Mouse (Mus musculus) 3T3-L1 (cell line): ENCODE data around the gene Syt5.
"Not testable (repeated sequence)": the region's sequence is repeated elsewhere in the genome, so short reads cannot be mapped to it uniquely, and the experiment has no call there.

Experiments
- DNase-seq: peaks from one replicate; pipeline ENCODE4 v3.0.0-alpha.2; 2015; ENCODE audit warnings: low read depth, low spot score

Gene Syt5

DNA sequence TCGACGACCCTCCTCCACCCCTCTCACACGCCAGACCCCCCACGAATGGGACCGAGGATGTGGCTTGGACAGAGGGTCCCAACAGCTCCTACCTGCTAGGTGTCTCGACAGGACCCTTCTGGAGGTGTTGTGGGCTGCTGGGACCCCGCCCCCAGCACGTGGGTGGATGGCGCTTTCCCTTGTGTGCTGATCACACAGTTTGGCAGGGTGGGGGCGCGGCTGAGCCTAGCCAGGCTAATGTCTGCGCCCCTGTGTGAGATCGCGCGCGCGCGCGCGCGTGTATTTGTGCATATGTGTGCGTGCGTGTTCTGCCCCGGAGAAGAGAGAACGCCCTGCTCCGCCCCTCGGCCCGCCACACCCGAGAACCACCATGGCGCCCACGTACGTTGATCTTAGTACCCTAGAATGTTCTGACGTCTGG lies at the start of gene Syt5:
Gene Syt5 (minus strand): TSS at position 321 of the 421 bp plus-strand sequence.
- no peak for DNase-seq

DNA sequence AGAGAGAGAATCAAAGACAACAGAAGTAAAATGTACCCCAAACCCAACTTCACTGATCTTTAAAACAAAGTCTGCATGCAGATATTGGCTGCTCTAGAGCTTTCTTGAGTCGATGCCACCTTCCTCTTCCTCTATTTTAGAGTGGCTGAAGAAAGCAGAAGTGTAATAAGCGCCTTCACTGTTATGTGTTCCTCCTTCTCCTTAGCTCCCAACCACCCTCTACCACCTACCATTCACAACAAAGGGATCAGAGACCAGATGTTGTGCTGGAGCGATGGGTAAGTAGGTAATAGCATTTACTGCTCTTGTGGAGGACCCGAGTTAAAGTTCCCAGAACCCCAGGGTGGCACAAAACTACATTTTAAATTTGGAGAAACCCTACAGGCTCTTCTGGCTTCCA lies 49.7 kb upstream of the Syt5 start:
- not testable (repeated sequence) for DNase-seq

DNA sequence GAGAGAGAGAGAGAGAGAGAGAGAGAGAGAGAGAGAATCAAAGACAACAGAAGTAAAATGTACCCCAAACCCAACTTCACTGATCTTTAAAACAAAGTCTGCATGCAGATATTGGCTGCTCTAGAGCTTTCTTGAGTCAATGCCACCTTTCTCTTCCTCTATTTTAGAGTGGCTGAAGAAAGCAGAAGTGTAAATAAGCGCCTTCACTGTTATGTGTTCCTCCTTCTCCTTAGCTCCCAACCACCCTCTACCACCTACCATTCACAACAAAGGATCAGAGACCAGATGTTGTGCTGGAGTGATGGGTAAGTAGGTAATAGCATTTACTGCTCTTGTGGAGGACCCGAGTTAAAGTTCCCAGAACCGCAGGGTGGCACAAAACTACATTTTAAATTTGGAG lies 34.1 kb upstream of the Syt5 start:
- not testable (repeated sequence) for DNase-seq

DNA sequence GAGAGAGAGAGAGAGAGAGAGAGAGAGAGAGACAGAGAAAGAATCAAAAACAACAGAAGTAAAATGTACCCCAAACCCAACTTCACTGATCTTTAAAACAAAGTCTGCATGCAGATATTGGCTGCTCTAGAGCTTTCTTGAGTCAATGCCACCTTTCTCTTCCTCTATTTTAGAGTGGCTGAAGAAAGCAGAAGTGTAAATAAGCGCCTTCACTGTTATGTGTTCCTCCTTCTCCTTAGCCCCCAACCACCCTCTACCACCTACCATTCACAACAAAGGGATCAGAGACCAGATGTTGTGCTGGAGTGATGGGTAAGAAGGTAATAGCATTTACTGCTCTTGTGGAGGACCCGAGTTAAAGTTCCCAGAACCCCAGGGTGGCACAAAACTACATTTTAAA lies 25.0 kb upstream of the Syt5 start:
- DNase-seq: not testable (repeated sequence)

DNA sequence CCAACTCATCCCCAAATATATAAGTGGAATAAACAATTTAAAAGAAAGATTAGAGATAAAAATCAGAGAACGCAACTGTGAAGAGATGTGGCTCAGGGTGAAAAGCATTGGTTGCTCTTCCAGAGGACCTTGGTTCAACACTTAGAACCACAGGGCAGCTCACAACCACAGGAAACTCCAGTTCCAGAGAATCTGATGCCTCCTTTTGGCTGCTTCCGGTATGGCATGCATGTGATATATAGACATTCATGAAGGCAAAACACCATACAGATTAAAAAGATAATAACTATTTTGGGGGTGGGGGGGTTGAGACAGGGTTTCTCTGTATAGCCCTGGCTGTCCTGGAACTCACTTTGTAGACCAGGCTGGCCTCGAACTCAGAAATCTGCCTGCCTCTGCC lies 15.3 kb upstream of the Syt5 start:
- DNase-seq: peak; percentile 11

DNA sequence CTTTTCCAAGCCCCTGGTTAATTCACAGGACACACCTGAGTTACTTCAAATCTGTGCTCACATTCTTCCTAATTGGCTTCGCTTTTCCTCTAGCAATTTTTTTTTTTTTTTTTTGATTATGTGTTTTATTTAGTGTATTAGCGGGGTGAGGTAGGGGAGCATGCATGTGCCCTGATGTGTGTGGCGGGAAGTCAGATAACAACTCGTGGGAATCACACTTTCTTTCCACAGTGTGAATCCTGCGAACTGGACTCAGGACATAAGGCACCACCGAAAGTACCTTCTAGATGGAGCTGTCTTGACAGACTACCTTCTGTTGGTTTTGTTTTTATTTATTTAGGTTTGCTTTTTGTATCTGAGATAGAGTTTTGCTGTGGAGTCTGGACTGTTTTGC lies 9.8 kb upstream of the Syt5 start:
- DNase-seq: no peak

DNA sequence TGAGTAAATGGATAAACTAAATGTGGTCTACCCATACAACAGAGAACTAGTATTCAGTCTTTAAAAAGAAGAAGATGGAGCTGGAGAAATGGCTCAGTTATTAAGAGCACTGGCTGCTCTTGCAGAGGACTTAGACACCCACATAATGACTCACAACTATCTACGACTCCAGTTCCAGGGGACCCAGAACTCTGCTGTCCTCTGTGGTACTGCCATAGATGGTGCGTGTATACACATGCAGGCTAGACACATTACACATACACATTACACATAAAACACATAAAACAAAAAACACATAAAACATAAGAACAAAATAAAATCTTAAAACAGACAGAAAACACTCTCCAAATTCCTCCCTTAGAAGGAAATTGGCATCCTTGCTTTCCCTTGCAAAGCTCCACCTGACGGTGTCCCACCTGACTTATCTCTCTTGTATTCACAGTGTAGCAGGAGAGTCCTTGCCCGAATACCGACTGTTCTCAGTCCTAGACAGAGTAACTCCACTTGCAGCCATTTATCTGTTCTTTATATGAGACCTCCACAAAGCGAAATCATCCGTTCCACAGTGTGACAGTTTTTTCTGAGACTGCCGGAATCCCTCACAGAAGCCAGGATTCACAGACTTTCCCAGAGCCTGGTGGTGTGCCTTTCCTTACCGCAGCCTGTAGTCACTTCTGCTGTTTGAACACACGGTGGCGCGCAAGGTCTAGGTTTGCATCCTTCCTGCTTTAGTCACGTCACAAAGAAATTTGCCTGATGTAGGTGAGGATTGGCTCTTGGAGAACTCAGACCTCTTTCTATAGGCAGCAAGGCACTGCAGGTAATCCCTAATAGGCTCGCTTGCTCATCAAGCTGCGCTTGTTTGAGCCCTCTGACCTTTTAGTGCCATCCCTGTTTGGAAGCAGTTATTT lies 9.2 kb upstream of the Syt5 start:
- peak; percentile 90 for DNase-seq

DNA sequence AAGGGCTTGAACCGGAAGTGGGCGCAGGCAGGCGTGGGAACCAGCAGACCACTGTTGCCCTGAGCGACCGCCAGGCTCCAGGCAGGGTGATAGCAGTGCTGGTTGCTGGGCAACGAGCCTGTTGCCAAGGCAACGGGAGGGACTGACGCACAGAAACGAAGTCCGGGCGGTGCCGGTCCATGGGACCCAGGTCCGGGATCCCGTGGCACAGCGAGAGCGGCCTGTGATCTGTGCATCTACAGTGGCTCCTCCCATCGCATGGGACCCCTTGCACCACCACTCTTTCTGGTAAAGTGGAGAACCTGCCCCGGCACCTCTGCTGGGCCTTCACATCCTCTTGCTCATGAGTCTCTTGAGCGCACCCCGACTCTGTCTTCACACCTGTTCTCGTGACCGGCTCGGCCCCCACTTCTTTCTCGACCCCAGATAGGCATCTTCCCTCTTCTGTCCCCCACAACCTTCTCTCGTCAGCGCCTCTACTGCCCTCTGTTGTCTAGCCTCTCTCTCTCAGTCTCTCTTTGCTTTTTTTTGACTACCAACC lies 680 bp downstream of the Syt5 start:
- DNase-seq: no peak

DNA sequence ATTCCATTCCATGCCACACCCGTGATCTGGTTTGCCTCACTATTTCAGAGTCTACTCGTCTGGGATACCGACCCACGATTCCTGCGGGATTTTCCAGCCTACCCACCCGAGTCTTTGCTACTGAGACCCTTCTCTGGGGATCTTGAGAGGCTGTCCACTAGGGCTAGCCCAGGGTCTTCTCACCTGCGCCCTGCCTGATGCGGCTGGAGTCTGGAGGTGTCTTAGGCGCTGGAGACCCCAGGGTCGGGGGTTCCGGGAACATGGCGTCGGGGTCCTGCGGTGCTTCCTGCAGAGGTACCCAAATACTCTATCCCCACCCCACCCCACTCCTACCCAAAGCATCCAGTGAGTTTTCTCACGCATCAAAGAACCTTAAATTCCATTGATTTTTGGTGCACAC lies 1.3 kb downstream of the Syt5 start:
- no peak for DNase-seq

DNA sequence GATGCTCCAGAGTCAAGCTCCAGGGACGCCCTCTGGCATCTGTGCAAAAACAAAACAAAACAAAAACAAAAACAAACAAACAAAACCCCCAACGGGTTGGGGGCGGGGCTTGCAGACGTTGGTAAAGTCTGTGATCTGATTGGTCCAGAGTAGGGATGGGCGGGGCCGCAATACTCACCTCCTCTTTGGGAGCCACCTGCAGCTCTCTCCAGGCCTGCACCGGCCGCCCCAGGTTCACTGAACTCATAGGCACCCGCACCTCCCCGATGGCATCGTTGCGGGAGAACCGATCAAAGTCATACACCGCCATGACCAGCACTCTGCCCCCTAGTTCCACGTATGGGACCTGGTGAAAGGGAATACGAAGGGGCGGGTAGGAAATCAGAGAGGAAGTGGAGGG lies 5.3 kb downstream of the Syt5 start:
- no peak for DNase-seq

DNA sequence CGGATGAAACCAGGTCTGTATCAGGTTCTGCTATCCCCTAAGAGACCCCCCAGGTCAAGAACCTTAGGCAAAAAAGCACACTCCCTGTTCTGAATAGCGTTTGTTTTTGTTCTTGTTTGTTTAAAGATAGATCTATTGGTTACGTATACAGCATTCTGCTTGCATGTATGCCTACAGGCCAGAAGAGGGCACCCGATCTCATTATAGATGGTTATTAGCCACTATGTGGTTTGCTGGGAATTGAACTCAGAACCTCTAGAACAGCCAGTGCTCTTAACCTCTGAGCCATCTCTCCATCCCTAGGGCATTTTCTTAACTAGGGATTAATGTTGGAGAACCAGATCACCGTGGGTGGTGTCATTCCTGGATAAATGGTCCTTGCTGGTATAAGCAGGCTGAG lies 6.0 kb downstream of the Syt5 start:
- no peak for DNase-seq

DNA sequence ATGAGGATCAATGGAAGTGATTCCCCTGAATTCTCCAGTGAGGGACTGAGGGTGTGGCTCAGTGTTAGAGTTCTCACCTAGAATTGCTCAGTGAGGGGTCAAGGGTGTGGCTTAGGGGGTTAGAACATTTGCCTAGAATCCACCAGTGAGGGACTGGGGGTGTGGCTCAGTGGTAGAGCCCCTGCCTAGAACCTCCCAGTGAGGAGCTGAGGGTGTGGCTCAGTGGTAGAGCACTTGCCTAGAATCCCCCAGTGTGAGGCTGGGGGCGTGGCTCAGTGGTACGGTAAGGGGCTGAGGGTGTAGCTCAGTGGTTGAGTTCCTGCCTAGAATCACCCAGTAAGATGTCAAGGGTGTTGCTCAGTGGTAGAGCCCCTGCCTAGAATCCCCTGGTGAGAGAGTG lies 8.3 kb downstream of the Syt5 start:
- DNase-seq: no peak

DNA sequence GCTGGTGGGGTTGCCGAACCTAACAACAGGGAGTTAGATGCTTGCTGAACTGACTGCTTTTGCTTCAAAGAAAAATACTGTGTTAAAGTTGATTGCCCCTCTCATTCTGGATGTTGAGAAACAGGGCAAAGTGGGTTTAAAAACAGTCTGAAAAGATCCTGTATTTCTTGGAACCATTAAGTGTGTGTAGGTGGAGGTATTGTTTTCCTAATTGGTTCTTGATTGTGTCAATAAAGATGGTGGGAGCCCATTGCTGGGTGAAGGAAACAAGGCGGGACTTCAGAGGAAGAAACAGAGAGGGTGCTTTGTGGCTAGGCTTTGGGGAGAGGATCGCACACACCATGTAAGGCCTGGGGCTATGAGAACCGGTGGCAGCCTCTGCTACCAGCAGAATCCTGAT lies 10.2 kb downstream of the Syt5 start:
- DNase-seq: no peak

DNA sequence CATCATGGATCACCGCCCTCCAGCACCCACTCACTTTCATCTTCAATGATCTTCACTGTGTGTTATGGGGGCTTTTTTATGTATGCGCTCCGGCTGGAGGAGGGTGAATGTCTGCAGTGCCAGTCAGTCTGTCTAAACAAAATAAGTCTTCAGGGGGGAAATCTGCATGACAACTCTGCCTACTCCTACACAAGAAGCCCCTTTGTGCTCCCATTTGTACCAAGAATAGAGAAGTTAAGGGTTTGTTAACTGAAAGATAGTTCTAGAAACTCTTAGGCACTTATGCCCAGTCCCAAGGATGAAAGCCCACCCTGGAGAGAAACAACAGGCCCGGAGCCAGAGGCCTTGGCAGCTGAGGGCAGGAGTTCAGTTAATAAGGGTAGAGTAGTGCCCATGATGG lies 11.0 kb downstream of the Syt5 start:
- no peak for DNase-seq

DNA sequence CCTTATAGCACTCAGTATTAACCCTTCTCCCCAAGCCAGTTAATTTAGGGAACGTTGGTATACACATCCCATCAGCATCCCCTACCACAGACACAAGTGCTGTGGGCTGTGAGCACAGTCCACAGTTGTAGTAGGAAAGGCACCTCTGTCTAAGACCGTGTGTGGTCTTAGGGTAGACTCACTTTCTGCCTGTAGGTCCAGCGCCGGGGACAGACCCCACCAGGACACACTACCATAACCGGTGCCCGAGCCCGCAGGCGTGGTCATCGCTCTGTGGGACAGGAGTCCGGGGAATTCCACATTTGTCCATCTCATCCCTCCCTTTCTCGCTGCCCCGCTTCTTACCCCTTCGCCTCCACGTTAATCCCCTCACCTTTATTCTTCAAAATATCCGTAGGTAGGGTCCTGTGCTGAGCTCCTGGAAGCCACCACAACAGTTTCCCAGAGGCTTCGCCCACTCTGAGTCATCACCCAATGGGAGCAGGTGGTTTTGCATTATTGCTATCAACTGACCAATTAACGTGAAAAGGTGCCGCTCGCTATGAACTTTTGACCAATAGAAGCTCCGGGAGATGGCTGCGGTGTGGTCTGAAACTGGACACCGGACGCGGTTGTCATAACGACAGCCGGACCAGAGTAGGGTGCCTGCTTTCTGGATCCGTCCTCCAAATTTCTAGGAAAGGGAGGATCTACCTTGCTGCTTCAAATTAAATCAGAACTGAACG lies 15.2 kb downstream of the Syt5 start, which contains the start of gene Dnaaf3:
Gene Dnaaf3 (minus strand): TSS at position 449 of the 725 bp plus-strand sequence.
- peak; percentile 73 for DNase-seq

DNA sequence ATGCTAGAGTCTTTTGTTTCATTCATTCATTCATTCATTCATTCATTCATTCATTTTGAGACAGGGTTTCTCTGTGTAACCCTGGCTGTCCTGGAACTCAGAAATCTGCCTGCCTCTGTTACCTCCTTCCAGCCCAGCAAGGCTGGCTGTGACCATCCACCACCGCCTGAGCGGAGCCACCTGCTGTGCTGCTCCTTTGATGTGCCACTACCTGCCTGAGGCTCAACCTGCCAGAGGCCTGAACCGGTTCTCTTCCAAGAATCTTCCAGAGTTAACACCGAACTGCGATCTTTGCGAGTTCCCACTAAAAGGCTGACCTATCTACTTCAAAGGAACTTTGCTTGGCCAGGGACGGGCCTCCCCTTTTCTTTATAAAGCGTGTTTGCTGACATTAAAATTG lies 17.2 kb downstream of the Syt5 start:
- not testable (repeated sequence) for DNase-seq

DNA sequence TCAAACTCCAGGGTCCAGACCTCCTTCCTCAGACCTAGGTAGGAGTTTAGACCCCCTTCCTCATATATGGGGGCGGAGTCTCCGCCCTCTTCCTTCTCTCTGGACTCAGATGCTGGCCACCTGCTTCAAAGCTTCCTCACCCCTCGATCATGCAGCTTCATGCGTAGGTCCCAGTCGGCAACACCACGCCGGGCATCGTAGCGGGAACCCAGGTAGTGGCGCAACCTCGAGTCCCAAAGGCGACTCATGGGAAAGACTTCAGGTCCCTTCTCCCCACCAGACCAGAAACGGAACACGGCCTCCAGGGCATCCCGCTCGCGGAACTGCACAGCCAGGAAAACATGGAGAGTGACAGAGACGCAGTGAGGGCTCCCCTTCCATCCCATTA lies 20.0 kb downstream of the Syt5 start:
- no peak for DNase-seq

DNA sequence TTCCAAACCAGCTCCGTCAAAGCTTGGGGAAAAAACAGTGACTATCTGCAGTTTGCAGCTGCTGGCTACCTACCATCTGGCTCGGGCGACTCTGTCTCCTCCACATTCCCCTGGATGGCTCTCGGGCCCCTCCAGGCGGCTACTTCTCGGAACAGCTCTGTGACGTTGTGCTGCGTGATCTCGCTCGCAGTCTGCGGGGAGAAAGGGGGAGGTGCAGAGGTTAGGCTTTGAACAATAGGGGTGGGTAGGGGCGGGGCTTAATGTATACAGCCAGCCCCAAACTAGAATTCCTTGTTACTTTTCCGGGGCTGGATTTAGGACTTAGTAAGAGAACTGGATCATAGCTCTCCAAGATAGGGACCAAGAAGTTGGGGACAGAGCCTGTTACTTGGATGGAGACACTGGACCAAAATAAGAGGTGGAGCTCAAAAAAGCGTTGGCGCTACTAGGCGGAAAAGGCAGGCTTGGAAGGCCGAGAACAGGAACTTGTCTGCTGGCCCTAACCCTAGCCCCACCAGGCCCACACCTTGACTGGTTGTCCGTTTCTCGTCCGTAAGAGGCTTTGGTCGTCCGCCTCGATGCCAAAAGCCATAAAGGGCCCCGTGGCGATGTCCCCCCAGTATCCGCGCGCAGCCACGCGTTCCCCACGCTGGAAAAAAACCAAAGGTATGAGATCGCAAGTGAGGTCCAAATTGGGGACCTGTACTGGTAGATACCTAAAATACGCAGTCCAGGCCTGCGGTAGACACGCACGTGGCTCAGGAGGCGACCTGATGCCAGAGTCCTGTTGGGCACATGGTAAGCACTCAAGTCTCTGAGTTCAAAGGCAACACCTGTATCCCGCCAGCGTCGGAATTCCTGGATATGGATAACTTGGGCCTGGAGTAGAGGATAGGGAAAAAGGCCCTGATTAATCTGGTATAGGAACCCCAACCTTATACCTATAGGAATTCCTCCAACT lies 20.7 kb downstream of the Syt5 start:
- DNase-seq: peak; percentile 53

DNA sequence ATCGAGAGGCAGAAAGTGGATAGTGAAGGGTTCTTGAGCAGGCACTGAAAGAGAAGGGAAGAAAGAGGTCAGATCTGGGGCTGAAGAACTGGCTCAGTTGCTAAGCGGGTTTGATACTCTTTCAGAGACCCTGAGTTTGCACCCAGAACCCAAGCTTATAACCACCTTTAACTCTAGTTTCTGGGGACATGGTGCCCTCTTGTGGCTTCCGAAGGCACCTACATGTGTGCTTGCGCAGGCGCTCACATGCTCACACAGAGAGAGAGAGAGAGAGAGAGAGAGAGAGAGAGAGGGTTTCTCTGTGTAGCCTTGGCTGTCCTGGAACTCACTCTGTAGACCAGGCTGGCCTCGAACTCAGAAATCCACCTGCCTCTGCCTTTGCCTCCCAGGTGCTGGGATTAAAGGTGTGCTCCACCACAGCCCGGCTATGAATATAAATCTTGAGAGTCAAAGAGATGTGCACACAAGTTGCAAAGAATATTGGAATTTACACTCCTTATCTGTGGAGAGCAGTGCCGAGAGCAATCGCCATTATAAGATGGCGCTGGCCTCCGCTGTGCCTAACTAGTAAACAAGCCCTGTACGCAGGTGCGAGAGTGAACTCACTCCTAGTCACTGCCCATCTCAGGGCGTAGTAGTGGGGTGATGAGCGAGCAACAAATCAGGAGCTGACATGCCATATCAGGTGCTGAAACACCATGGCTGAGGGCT lies 23.0 kb downstream of the Syt5 start, which contains the start of gene Tnni3:
Gene Tnni3 (minus strand): TSS at position 18 of the 711 bp plus-strand sequence.
- DNase-seq: peak; percentile 59
